In genomic region chr12:3547506-3547905, GRCm38 (mm10) we compare ENCODE assay signal across 31 mouse cellular contexts. TPM values are rescaled to one million over a fixed set of nuclear protein-coding genes. Genes with fewer than 3 reads are reported as not detected.
DNase-seq lines count a peak whose midpoint lies in the region; ATAC-seq and TF ChIP-seq lines count a peak whose summit lies in the region.
"Had no signal": no experiment of that assay in that cellular context is flagged by ENCODE, and none has a peak within 500 bp of the region (broad histone marks: within the 10 kb centered on the region; RNA-seq: fewer than 3 reads in every experiment).

No protein-coding gene starts in this region.

- TF ChIP-seq CTCF in ES-Bruce4 (IDR thresholded peaks at IDR 0.05; ENCODE audit: low read depth, low read length): no peak

- H3K4me2 ChIP-seq in liver, embryonic 11.5 days: no peak overlapping the region
- H3K4me2 ChIP-seq: hindbrain, embryonic 15.5 days; intestine, embryonic 15.5 days; liver, embryonic 13.5 days; midbrain, embryonic 15.5 days had no signal

- no peak for TF ChIP-seq EP300 in ES-Bruce4 (IDR thresholded peaks at IDR 0.05; ENCODE audit: insufficient read depth, low read depth, low read length)

- H3K27me3 ChIP-seq in ES-Bruce4 (ENCODE audit: control insufficient read depth, insufficient read depth, low read length, poor library complexity, severe bottlenecking): no peaks in the 10 kb centered on the region
- H3K27me3 ChIP-seq in liver, embryonic 11.5 days (replicated peaks; ENCODE audit: control insufficient read depth, insufficient read depth, low read length): no peaks in the 10 kb centered on the region
- H3K27me3 ChIP-seq: hindbrain, embryonic 15.5 days; intestine, embryonic 15.5 days; liver, embryonic 13.5 days; midbrain, embryonic 15.5 days had no signal

- H3K27ac ChIP-seq in ES-Bruce4 (ENCODE audit: insufficient read depth, low read length): peak overlapping the region; percentile 39
- H3K27ac ChIP-seq in liver, embryonic 11.5 days (ENCODE audit: low read depth, low read length): no peak overlapping the region
- H3K27ac ChIP-seq: forebrain, embryonic 10.5 days; gastrocnemius, adult 2 months; hindbrain, embryonic 10.5 days; hindbrain, embryonic 15.5 days; intestine, embryonic 15.5 days; kidney, postnatal 0 days; liver, embryonic 13.5 days; midbrain, embryonic 15.5 days; stomach, postnatal 0 days had no signal

- H3K36me3 ChIP-seq in ES-Bruce4 (ENCODE audit: control insufficient read depth, insufficient read depth, low read length, poor library complexity, severe bottlenecking): no peaks in the 10 kb centered on the region
- no peaks in the 10 kb centered on the region for H3K36me3 ChIP-seq in liver, embryonic 11.5 days (ENCODE audit: control insufficient read depth, insufficient read depth, low read length)
- H3K36me3 ChIP-seq: forebrain, embryonic 10.5 days; hindbrain, embryonic 10.5 days; hindbrain, embryonic 15.5 days; intestine, embryonic 15.5 days; liver, embryonic 13.5 days; midbrain, embryonic 15.5 days had no signal

- H3K9me3 ChIP-seq in ES-Bruce4 (replicated peaks; ENCODE audit: control insufficient read depth, insufficient read depth, low read length, poor library complexity, severe bottlenecking): no peaks in the 10 kb centered on the region
- H3K9me3 ChIP-seq in liver, embryonic 11.5 days (ENCODE audit: control insufficient read depth, low read length): no peaks in the 10 kb centered on the region
- H3K9me3 ChIP-seq: forebrain, embryonic 10.5 days; hindbrain, embryonic 10.5 days; hindbrain, embryonic 15.5 days; intestine, embryonic 15.5 days; liver, embryonic 13.5 days; midbrain, embryonic 15.5 days had no signal

- H3K4me3 ChIP-seq in ES-Bruce4 (ENCODE audit: low read depth, low read length): no peak overlapping the region
- no peak overlapping the region for H3K4me3 ChIP-seq in liver, embryonic 11.5 days (ENCODE audit: low read depth, low read length)
- H3K4me3 ChIP-seq: forebrain, embryonic 10.5 days; gastrocnemius, adult 2 months; hindbrain, embryonic 10.5 days; hindbrain, embryonic 15.5 days; intestine, embryonic 15.5 days; liver, embryonic 13.5 days; midbrain, embryonic 15.5 days had no signal

- peaks cover 8% of the 10 kb centered on the region for H3K4me1 ChIP-seq in ES-Bruce4 (ENCODE audit: control insufficient read depth, insufficient read depth, low read length)
- 0 out of 2 replicates have a peak, but pooled peaks cover 2% of the 10 kb centered on the region for H3K4me1 ChIP-seq in liver, embryonic 11.5 days (replicated peaks; ENCODE audit: control insufficient read depth, insufficient read depth, low read length)
- H3K4me1 ChIP-seq: hindbrain, embryonic 15.5 days; intestine, embryonic 15.5 days had no signal

- ATAC-seq in liver, embryonic 11.5 days (replicated peaks; ENCODE audit: low FRiP score): no peak
- no peak for ATAC-seq in erythroid progenitor cell, adult 5-6 weeks (replicated peaks; ENCODE audit: low FRiP score, poor library complexity, severe bottlenecking)
- ATAC-seq: forebrain, embryonic 16.5 days; intestine, embryonic 15.5 days; midbrain, embryonic 15.5 days had no signal

- TF ChIP-seq POLR2A in ES-Bruce4 (IDR thresholded peaks at IDR 0.05; ENCODE audit: insufficient read depth, low read length): no peak

- peak overlapping the region; percentile 47 for H3K9ac ChIP-seq in ES-Bruce4 (ENCODE audit: low read depth, poor library complexity, severe bottlenecking)
- H3K9ac ChIP-seq in liver, embryonic 11.5 days (ENCODE audit: low read depth, low read length): no peak overlapping the region
- H3K9ac ChIP-seq: hindbrain, embryonic 15.5 days; intestine, embryonic 15.5 days; liver, embryonic 13.5 days; midbrain, embryonic 15.5 days had no signal

- WGBS in liver, embryonic 11.5 days: 51% methylated on average over 4 of the region's 4 CpGs

- peak; percentile 66 for DNase-seq in thymus, postnatal 0 days (ENCODE audit: low spot score)
- no peak for DNase-seq in thymus, postnatal 36 days
- peak; percentile 68 for DNase-seq in naive thymus-derived CD4-positive, alpha-beta T cell, adult 2 months (ENCODE audit: low read depth)
- no peak for DNase-seq in liver, embryonic 11.5 days (ENCODE audit: low spot score)
- DNase-seq in ovary, adult 18-20 months (ENCODE audit: low spot score): no peak
- DNase-seq: adrenal gland, adult 8-10 months; cerebellum, adult 2 months; cerebellum, postnatal 14 days; gastrocnemius, adult 2 months; gastrocnemius, postnatal 36 days; heart, adult 18-20 months; heart, postnatal 14 days; kidney, adult 8-10 months; kidney, postnatal 4 days; layer of hippocampus, postnatal 36 days; left cerebral cortex, postnatal 4 days; liver, embryonic 13.5 days; lung, adult 2 months; lung, postnatal 14 days; right cerebral cortex, adult 18-20 months; right cerebral cortex, postnatal 4 days had no signal

RNA-seq across cellular contexts. Expression of gene Dtnb, which starts 24.7 kb away (rescaled TPM):
- 27.8 and 29.3 TPM in 2 replicates for polyA plus RNA-seq in thymus, postnatal 0 days (2015; fragmentation: Nextera tagmentation; extraction: Ambion mirVana)
- 56.0 and 62.1 TPM in 2 replicates for polyA plus RNA-seq in ES-Bruce4 (2011; ENCODE audit: insufficient read depth, insufficient read length, low read depth, missing spikeins)
- polyA plus RNA-seq in liver, embryonic 11.5 days (2014; fragmentation: Nextera tagmentation; extraction: Ambion mirVana): 25.4 and 27.0 TPM in 2 replicates
- total RNA-seq in erythroid progenitor cell, adult 5-6 weeks (2015; ENCODE audit: low replicate concordance): 56.2 and 72.1 TPM in 2 replicates
- total RNA-seq in erythroid progenitor cell, adult 5-6 weeks (2017; ENCODE audit: low replicate concordance): 54.9 and 101 TPM in 2 replicates

Comparison
In these comparisons a context has a peak if more than half of its experiments do, and no peak if none do; other contexts are left out.
1. DNase-seq: peak in thymus, postnatal 0 days (single experiment) and naive thymus-derived CD4-positive, alpha-beta T cell, adult 2 months (single experiment); none in thymus, postnatal 36 days (0 of 2), liver, embryonic 11.5 days (single experiment) and ovary, adult 18-20 months (single experiment).